Mouse (Mus musculus) liver, adult (tissue): Measurements from ENCODE around the gene Hist1h4n.
"Not testable (repeated sequence)": the region's sequence is repeated elsewhere in the genome, so short reads cannot be mapped to it uniquely, and the experiment has no call there.

ENCODE experiments used
- GATA4 ChIP-seq: IDR thresholded peaks from 2 replicates; pipeline ENCODE4 v1.6.1; 2014; ENCODE audit warnings: mild to moderate bottlenecking, low read length; ENCODE audit not compliant: insufficient replicate concordance

Hist1h4n gene

GRCm38 (mm10) chr13:21787760-21788593 lies 44.0 kb downstream of the Hist1h4n start:
- TF ChIP-seq GATA4 = no peak

GRCm38 (mm10) chr13:21786899-21787629 lies 44.9 kb downstream of the Hist1h4n start, which contains the start of the genes Hist1h2an and Hist1h2bp:
Hist1h2an (minus strand) TSS chr13:21787218.
Hist1h2bp (plus strand) TSS chr13:21787461.
- not testable (repeated sequence) for TF ChIP-seq GATA4

- TF ChIP-seq GATA4 = no peak
These were observed 45.7 kb downstream of the Hist1h4n start for GRCm38 (mm10) chr13:21786189-21786898.

GRCm38 (mm10) chr13:21784311-21784710 lies 47.7 kb downstream of the Hist1h4n start:
- TF ChIP-seq GATA4 = no peak

- no peak for TF ChIP-seq GATA4
These were observed 48.2 kb downstream of the Hist1h4n start for GRCm38 (mm10) chr13:21783734-21784161.

- no peak for TF ChIP-seq GATA4
These were observed 48.8 kb downstream of the Hist1h4n start, which contains the start of gene Hist1h3i for GRCm38 (mm10) chr13:21783255-21783617. Hist1h3i (minus strand) TSS chr13:21783370.
